Comparison of ENCODE assay signal across 19 mouse cellular contexts in genomic region chr7:65380716-65381115, GRCm38 (mm10).
"Had no signal": no experiment of that assay in that cellular context is flagged by ENCODE, and none has a peak within 500 bp of the region (broad histone marks: within the 10 kb centered on the region; RNA-seq: fewer than 3 reads in every experiment).

No protein-coding gene starts in this region.

- H3K9ac ChIP-seq: liver, embryonic 15.5 days; liver, postnatal 0 days; lung, embryonic 15.5 days; midbrain, embryonic 12.5 days; neural tube, embryonic 13.5 days; stomach, embryonic 15.5 days had no signal

- H3K4me2 ChIP-seq: liver, embryonic 15.5 days; lung, embryonic 15.5 days; midbrain, embryonic 12.5 days; neural tube, embryonic 13.5 days; stomach, embryonic 15.5 days had no signal

- ATAC-seq: liver, postnatal 0 days; lung, postnatal 0 days; midbrain, embryonic 16.5 days had no signal

- H3K4me3 ChIP-seq: liver, embryonic 15.5 days; lung, embryonic 15.5 days; megakaryocyte, embryonic 14.5 days; midbrain, embryonic 12.5 days; neural tube, embryonic 13.5 days; stomach, embryonic 15.5 days had no signal

- H3K9me3 ChIP-seq: liver, embryonic 15.5 days; lung, embryonic 15.5 days; midbrain, embryonic 12.5 days; neural tube, embryonic 13.5 days; stomach, embryonic 15.5 days had no signal

- H3K4me1 ChIP-seq: midbrain, embryonic 12.5 days had no signal

- H3K27me3 ChIP-seq: lung, embryonic 15.5 days; midbrain, embryonic 12.5 days; neural tube, embryonic 13.5 days; stomach, embryonic 15.5 days had no signal

- H3K36me3 ChIP-seq: liver, embryonic 15.5 days; lung, embryonic 15.5 days; midbrain, embryonic 12.5 days; neural tube, embryonic 13.5 days; stomach, embryonic 15.5 days had no signal

- H3K27ac ChIP-seq: liver, embryonic 15.5 days; macrophage; midbrain, embryonic 12.5 days; stomach, embryonic 15.5 days; stomach, postnatal 0 days had no signal

- DNase-seq: liver, postnatal 0 days; lung, adult 2 months; lung, postnatal 14 days; lung, postnatal 36 days; midbrain, embryonic 14.5 days; right cerebral cortex, postnatal 14 days; thymus, adult 2 months; thymus, postnatal 25 days; thymus, postnatal 4 days had no signal
